Mouse (Mus musculus): ENCODE measurements at regions not wholly inside any gene's neighbourhood (a gene's known extent, or its start where the extent isn't known, plus 50 kb on each side); places are given as distances from the start of the nearest gene placed in this dataset.
"Not testable (repeated sequence)": the region's sequence is repeated elsewhere in the genome, so short reads cannot be mapped to it uniquely, and the experiment has no call there.

GRCm38 (mm10) chr2:10658317-10658716, 288.0 kb downstream of the Sfmbt2 start:
- ATAC-seq (replicated peaks; ENCODE audit: poor library complexity, severe bottlenecking) = no peak

- ATAC-seq (replicated peaks; ENCODE audit: poor library complexity, severe bottlenecking) = not testable (repeated sequence)
Measured at GRCm38 (mm10) chr2:10667915-10668314, 297.6 kb downstream of the Sfmbt2 start.

GRCm38 (mm10) chr2:10670423-10671298, 300.4 kb downstream of the Sfmbt2 start:
- no peak for ATAC-seq (replicated peaks; ENCODE audit: poor library complexity, severe bottlenecking)

GRCm38 (mm10) chr2:10671299-10671632, 301.0 kb downstream of the Sfmbt2 start:
- ATAC-seq (replicated peaks; ENCODE audit: poor library complexity, severe bottlenecking) = no peak

- ATAC-seq (replicated peaks; ENCODE audit: poor library complexity, severe bottlenecking) = no peak
Measured at GRCm38 (mm10) chr2:10672196-10672595, 301.9 kb downstream of the Sfmbt2 start.

- ATAC-seq (replicated peaks; ENCODE audit: poor library complexity, severe bottlenecking) = no peak
Measured at GRCm38 (mm10) chr2:10674738-10675349, 304.5 kb downstream of the Sfmbt2 start.

- ATAC-seq (replicated peaks; ENCODE audit: poor library complexity, severe bottlenecking) = no peak
Measured at GRCm38 (mm10) chr2:10701459-10701858, 331.1 kb downstream of the Sfmbt2 start.

GRCm38 (mm10) chr2:10718366-10718765, 348.1 kb downstream of the Sfmbt2 start:
- no peak for ATAC-seq (replicated peaks; ENCODE audit: poor library complexity, severe bottlenecking)

- ATAC-seq (replicated peaks; ENCODE audit: poor library complexity, severe bottlenecking) = not testable (repeated sequence)
Measured at GRCm38 (mm10) chr2:10734337-10734736, 364.0 kb downstream of the Sfmbt2 start.

GRCm38 (mm10) chr2:10736696-10737457, 366.6 kb downstream of the Sfmbt2 start:
- ATAC-seq (replicated peaks; ENCODE audit: poor library complexity, severe bottlenecking) = no peak

- ATAC-seq (replicated peaks; ENCODE audit: poor library complexity, severe bottlenecking) = no peak
Measured at GRCm38 (mm10) chr2:10737458-10737775, 367.1 kb downstream of the Sfmbt2 start.

GRCm38 (mm10) chr2:10745127-10745526, 374.8 kb downstream of the Sfmbt2 start:
- no peak for ATAC-seq (replicated peaks; ENCODE audit: poor library complexity, severe bottlenecking)

GRCm38 (mm10) chr2:10755375-10755774, 385.1 kb downstream of the Sfmbt2 start:
- no peak for ATAC-seq (replicated peaks; ENCODE audit: poor library complexity, severe bottlenecking)

- ATAC-seq (replicated peaks; ENCODE audit: poor library complexity, severe bottlenecking) = no peak
Measured at GRCm38 (mm10) chr2:10757202-10757840, 387.0 kb downstream of the Sfmbt2 start.

GRCm38 (mm10) chr2:10757886-10758285, 387.6 kb downstream of the Sfmbt2 start:
- ATAC-seq (replicated peaks; ENCODE audit: poor library complexity, severe bottlenecking) = no peak

GRCm38 (mm10) chr2:10762236-10762635, 391.9 kb downstream of the Sfmbt2 start:
- no peak for ATAC-seq (replicated peaks; ENCODE audit: poor library complexity, severe bottlenecking)

GRCm38 (mm10) chr2:10783071-10783470, 388.8 kb upstream of the Prkcq start:
- ATAC-seq (replicated peaks; ENCODE audit: poor library complexity, severe bottlenecking) = no peak

GRCm38 (mm10) chr2:10783594-10783993, 388.3 kb upstream of the Prkcq start:
- no peak for ATAC-seq (replicated peaks; ENCODE audit: poor library complexity, severe bottlenecking)

- ATAC-seq (replicated peaks; ENCODE audit: poor library complexity, severe bottlenecking) = no peak
Measured at GRCm38 (mm10) chr2:10784266-10784665, 387.6 kb upstream of the Prkcq start.

- ATAC-seq (replicated peaks; ENCODE audit: poor library complexity, severe bottlenecking) = peak; percentile 63; the same call in 1 of the 2 replicates
Measured at GRCm38 (mm10) chr2:10785156-10785555, 386.8 kb upstream of the Prkcq start.

GRCm38 (mm10) chr2:10788509-10788908, 383.4 kb upstream of the Prkcq start:
- ATAC-seq (replicated peaks; ENCODE audit: poor library complexity, severe bottlenecking) = no peak
